Mouse (Mus musculus) kidney, adult 2 months (tissue): Measurements from ENCODE around the gene Gm11099. TPM values are rescaled to one million over a fixed set of nuclear protein-coding genes. Genes with fewer than 3 reads are reported as not detected.

ENCODE experiments used
- DNase-seq: peaks from one replicate; pipeline ENCODE4 v3.0.0; 2021
- H3K27ac ChIP-seq: fragments of 200-500 bp; 2 replicates; pipeline ENCODE4 v1.5.1; 2012; ENCODE audit warnings: low read depth, low read length, control low read depth, inconsistent platforms; ENCODE audit not compliant: insufficient read depth
- H3K27me3 ChIP-seq: fragments of 200-500 bp; replicated peaks from 2 replicates; pipeline ENCODE4 v1.6.1; 2012; ENCODE audit warnings: mild to moderate bottlenecking, moderate library complexity, low read length, inconsistent platforms; ENCODE audit not compliant: control insufficient read depth, insufficient read depth
- H3K36me3 ChIP-seq: fragments of 200-500 bp; 2 replicates; pipeline ENCODE4 v1.6.1; 2012; ENCODE audit warnings: mild to moderate bottlenecking, moderate library complexity, low read length, inconsistent platforms; ENCODE audit not compliant: control insufficient read depth, insufficient read depth
- H3K4me1 ChIP-seq: fragments of 200-500 bp; 2 replicates; pipeline ENCODE4 v1.6.1; 2011; ENCODE audit warnings: low read length; ENCODE audit not compliant: control insufficient read depth, insufficient read depth
- H3K4me3 ChIP-seq: fragments of 200-500 bp; 2 replicates; pipeline ENCODE4 v1.5.1; 2011; ENCODE audit warnings: mild to moderate bottlenecking, low read depth, low read length, control low read depth; ENCODE audit not compliant: insufficient read depth
- CTCF ChIP-seq: fragments of 200-500 bp; conservative IDR thresholded peaks from 2 replicates; pipeline ENCODE4 v1.5.1; 2011; ENCODE audit warnings: low read depth, mild to moderate bottlenecking, control low read depth, low read length, moderate library complexity, mixed read lengths; ENCODE audit not compliant: insufficient read depth, insufficient read length
- POLR2A ChIP-seq: fragments of 200-500 bp; IDR thresholded peaks from one replicate; pipeline ENCODE4 v1.6.1; 2011; ENCODE audit warnings: low read depth, low read length, control low read depth
- WGBS: fragments of 180-500 bp; shearing (Covaris S2); methylation state at CpG from one replicate; pipeline ENCODE4 v1.1.7; 2018; 5-methylcytosine and 5-hydroxymethylcytosine counted together
- polyA plus RNA-seq: library from polyadenylated mRNA; depleted of rRNA; stranded (reverse); fragments of >200 nt; gene quantifications from 2 replicates; pipeline ENCODE4 v1.2.3, GENCODE M21; 2012

Gm11099 gene
- polyA plus RNA-seq, 1 experiment, result not detected

DNA sequence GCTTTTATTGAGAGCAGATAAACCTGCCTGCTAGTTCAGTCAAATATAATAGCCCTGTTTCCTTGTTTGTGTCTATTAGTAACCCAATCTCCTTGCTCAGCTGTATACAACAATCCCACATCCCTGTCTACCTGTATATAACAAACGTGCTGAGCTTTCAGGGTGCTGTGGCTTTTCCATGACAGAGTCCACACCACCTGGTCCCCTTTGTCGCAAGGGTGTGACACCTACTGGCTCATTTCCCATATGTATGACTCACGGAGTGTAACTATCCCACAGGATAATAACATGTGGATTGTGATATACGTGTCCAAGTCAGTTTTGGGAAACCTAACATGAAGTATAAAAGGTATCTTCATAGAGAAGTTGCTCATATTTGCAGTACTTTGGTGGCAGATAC is 16.8 kb upstream of the Gm11099 start:
- Histone ChIP-seq H3K27ac (no peak overlapping the region), H3K4me1 (peaks cover 13% of the 10 kb centered on the region), H3K27me3 (no peaks in the 10 kb centered on the region), H3K4me3 (no peak overlapping the region), H3K36me3 (no peaks in the 10 kb centered on the region)
- WGBS, result 82% methylated on average over 4 of the region's 4 CpGs
- TF ChIP-seq CTCF, result no peak
- TF ChIP-seq POLR2A, result no peak
- DNase-seq, result no peak

DNA sequence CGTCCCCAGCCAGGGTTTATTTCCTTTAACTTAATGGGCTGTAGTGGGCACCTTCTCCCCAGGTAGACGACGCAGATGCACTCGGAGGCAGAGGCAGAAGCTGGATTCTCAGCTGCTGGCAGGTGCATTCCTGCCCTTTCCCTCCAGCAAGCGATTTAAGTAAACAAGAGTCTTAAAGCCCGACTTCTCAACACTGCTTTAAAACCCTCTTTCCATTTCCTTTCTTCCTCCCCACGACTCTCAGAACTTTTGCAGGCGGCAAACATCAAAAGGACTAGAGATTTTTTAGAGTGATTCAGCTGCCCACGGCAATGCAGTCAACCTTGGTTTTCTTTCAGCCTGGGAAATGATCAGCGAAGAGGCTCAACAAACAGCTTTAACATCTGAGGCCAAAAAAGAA is 14.7 kb upstream of the Gm11099 start:
- Histone ChIP-seq H3K27ac (no peak overlapping the region), H3K4me1 (peaks cover 13% of the 10 kb centered on the region), H3K36me3 (no peaks in the 10 kb centered on the region), H3K4me3 (no peak overlapping the region), H3K27me3 (no peaks in the 10 kb centered on the region)
- DNase-seq, result no peak
- 23% methylated on average over 10 of the region's 10 CpGs for WGBS
- no peak for TF ChIP-seq CTCF
- no peak for TF ChIP-seq POLR2A

DNA sequence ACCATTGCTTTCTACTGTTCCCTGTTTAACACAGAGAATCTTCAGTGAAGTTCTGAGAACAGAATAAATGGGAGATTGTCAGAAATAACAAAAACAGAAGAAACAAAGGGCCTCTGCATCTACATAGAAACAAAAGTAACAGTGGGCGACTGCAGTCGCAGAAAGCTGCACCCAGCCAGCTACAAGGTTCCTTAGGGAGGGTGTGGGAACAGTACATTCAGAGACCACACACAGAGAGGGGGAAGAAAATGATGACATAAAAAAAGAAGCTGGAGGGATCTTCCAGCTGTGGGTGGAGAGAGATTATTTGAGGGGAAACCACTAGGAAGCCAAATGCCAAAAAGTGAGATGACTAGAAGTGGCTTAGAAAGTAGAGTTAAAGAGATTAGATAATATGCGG is 20.6 kb downstream of the Gm11099 start:
- Histone ChIP-seq H3K27ac (no peak overlapping the region), H3K27me3 (no peaks in the 10 kb centered on the region), H3K4me1 (no peaks in the 10 kb centered on the region), H3K36me3 (no peaks in the 10 kb centered on the region), H3K4me3 (no peak overlapping the region)
- 66% methylated on average over 3 of the region's 3 CpGs for WGBS
- DNase-seq, result no peak
- TF ChIP-seq POLR2A, result no peak
- TF ChIP-seq CTCF, result no peak

DNA sequence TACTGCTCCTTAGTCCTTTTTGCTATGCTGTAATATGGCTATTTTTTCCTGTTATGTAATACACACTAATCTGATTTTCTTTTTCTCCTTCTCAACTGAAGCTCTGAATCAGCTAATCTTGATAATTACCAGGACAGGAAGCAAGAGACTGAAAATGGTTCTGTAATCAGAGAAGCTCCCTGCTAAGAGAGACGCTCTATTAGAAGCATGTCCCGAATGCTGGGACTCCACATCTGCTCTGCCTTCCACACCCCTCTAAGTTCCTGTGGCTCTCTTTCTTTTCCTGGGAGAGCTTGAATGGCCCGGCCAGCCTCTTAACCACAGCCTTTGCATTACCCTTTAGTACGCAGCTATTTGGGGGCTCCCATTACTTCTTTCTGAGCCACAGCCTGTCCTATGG is 45.8 kb downstream of the Gm11099 start:
- TF ChIP-seq POLR2A, result no peak
- no peak for TF ChIP-seq CTCF
- 77% methylated on average over 4 of the region's 4 CpGs for WGBS
- Histone ChIP-seq H3K36me3 (no peaks in the 10 kb centered on the region), H3K4me3 (no peak overlapping the region), H3K27me3 (no peaks in the 10 kb centered on the region), H3K4me1 (no peaks in the 10 kb centered on the region), H3K27ac (no peak overlapping the region)
- DNase-seq, result no peak

DNA sequence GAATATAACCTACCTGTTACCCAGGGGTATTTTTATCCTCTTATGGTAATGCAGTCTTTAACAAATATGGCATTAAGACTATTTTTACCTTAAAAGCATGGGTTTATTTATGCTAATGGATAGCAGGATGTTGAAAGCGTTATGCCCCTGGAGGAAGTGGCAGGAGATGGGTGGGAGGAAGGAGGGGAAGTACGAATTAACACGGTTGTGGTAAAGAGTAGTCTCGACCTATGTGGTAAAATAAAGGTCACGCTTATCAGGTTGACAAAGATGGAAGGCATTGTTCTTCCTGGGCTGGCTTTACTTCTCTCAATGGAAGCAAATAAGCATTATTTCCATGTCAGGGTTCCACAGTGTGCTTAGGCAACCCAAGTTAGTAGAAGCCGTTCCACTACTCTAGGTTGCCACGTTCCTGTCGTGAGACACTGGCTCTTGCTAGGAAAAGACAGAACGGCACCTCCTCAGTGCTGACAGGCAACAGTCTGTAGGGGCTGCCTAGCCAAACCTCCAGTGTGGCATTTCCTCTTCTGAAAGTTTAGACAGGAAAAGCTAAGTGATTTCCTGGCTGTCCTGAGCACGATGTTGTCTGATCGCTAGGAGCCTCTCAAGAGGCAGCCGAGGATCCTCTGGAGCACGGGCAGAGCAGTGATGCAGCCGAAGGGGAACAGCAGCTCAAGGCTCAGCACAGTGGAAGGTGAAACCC is 47.7 kb downstream of the Gm11099 start:
- H3K36me3 ChIP-seq, result no peaks in the 10 kb centered on the region
- no peaks in the 10 kb centered on the region for H3K4me1 ChIP-seq
- H3K27ac ChIP-seq, result no peak overlapping the region
- no peaks in the 10 kb centered on the region for H3K27me3 ChIP-seq
- TF ChIP-seq POLR2A (no peak), CTCF (no peak)
- 51% methylated on average over 14 of the region's 14 CpGs for WGBS
- H3K4me3 ChIP-seq, result no peak overlapping the region
- no peak for DNase-seq

DNA sequence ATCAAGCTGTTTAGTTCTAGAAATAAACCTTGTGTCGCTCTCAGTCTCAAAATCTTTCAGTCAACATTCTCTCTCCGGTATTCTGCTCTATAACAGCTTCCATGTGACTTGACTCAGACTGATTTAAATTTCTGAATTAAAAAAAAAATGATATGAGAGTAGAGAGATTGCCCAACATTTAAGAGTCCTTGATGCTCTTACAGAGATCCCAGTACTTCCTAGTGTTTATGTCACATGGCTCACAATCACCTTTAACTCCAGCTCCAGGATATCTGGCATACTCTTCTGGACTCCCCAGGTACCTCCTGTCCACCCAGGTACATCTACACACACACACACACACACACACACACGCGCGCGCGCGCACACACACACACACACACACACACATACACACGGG is 53.1 kb downstream of the Gm11099 start:
- H3K27ac ChIP-seq, result no peak overlapping the region
- no peaks in the 10 kb centered on the region for H3K27me3 ChIP-seq
- no peaks in the 10 kb centered on the region for H3K4me1 ChIP-seq
- H3K4me3 ChIP-seq, result no peak overlapping the region
- 90% methylated on average over 9 of the region's 9 CpGs for WGBS
- no peaks in the 10 kb centered on the region for H3K36me3 ChIP-seq
- TF ChIP-seq CTCF (no peak), POLR2A (no peak)
- no peak for DNase-seq

DNA sequence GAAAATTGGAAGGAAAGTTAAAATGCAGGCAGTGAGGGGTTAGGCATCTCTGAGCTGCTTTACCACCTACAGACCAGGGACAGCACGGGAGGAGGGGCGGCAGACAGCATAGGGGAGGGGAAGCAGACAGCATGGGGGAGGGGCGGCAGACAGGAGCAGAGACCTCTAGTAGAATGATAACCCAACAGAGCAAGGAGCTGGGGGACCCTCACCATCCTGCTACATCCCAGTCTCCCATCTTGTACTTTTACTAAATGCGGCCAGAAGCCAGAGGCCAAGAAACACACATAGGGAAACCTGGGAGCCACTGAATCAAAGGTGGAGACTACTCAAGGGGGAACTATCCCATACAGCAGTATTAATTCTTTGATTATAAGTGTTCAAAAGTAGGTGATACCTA is 59.1 kb downstream of the Gm11099 start:
- WGBS, result 84% methylated on average over 4 of the region's 4 CpGs
- Histone ChIP-seq H3K27ac (no peak overlapping the region), H3K36me3 (no peaks in the 10 kb centered on the region), H3K4me3 (no peak overlapping the region), H3K27me3 (no peaks in the 10 kb centered on the region), H3K4me1 (peaks cover 3% of the 10 kb centered on the region)
- TF ChIP-seq POLR2A (no peak), CTCF (no peak)
- DNase-seq, result no peak
